25 mouse cellular contexts compared by ENCODE assay signal in genomic region chr16:10947724-10948123, GRCm38 (mm10).
DNase-seq lines count a peak whose midpoint lies in the region; ATAC-seq and TF ChIP-seq lines count a peak whose summit lies in the region.
"Had no signal": no experiment of that assay in that cellular context is flagged by ENCODE, and none has a peak within 500 bp of the region (broad histone marks: within the 10 kb centered on the region; RNA-seq: fewer than 3 reads in every experiment).

No protein-coding gene starts in this region.

- H3K4me3 ChIP-seq in kidney, postnatal 0 days (replicated peaks; ENCODE audit: low read depth, low read length): no peak overlapping the region
- H3K4me3 ChIP-seq in kidney, adult 2 months (ENCODE audit: insufficient read depth, low read depth, low read length): no peak overlapping the region
- H3K4me3 ChIP-seq: hindbrain, embryonic 15.5 days; kidney, embryonic 15.5 days; layer of hippocampus, adult 2 months; liver, embryonic 12.5 days; neural tube, embryonic 12.5 days had no signal

- H3K27ac ChIP-seq in kidney, postnatal 0 days: no peak overlapping the region
- no peak overlapping the region for H3K27ac ChIP-seq in kidney, adult 2 months (ENCODE audit: insufficient read depth, low read depth, low read length)
- H3K27ac ChIP-seq: hindbrain, embryonic 15.5 days; kidney, embryonic 15.5 days; layer of hippocampus, adult 2 months; liver, embryonic 12.5 days; macrophage; neural tube, embryonic 12.5 days had no signal

- DNase-seq in kidney, postnatal 0 days (ENCODE audit: low spot score): no peak
- DNase-seq in kidney, adult 2 months: no peak
- DNase-seq in 416B (ENCODE audit: low read depth): peak; percentile 73
- DNase-seq in ES-CJ7 (ENCODE audit: low read depth, low spot score): peak; percentile 31
- no peak for DNase-seq in lung, postnatal 36 days
- no peak for DNase-seq in cerebellum, adult 11 months
- DNase-seq: adrenal gland, postnatal 25 days; cerebellum, adult 18-20 months; cerebellum, postnatal 10 days; gastrocnemius, postnatal 10 days; heart, postnatal 4 days; kidney, adult 11 months; kidney, postnatal 36 days; liver, postnatal 0 days; thymus, postnatal 14 days had no signal

- TF ChIP-seq CTCF in kidney, postnatal 0 days (IDR thresholded peaks at IDR 0.05; ENCODE audit: low read depth): no peak
- no peak for TF ChIP-seq CTCF in kidney, adult 2 months (conservative IDR thresholded peaks at IDR 0.05; ENCODE audit: insufficient read depth, insufficient read length, low read depth, low read length)

- 0 out of 2 replicates have a peak, but pooled peaks have one; percentile 16 for ATAC-seq in kidney, postnatal 0 days (replicated peaks; ENCODE audit: low FRiP score, low read depth)
- ATAC-seq in megakaryocyte progenitor cell, adult 5-6 weeks (replicated peaks; ENCODE audit: poor library complexity): peak; percentile 28; the same call in 1 of the 2 replicates
- ATAC-seq: forebrain, embryonic 16.5 days; inflammation-experienced regulatory T-cells, adult 6 months; liver, embryonic 12.5 days; liver, postnatal 0 days; midbrain, embryonic 16.5 days had no signal

- H3K4me1 ChIP-seq in kidney, postnatal 0 days (replicated peaks; ENCODE audit: insufficient read depth, low read length): no peaks in the 10 kb centered on the region
- peaks cover 3% of the 10 kb centered on the region; the same call in 1 of the 2 replicates for H3K4me1 ChIP-seq in kidney, adult 2 months (ENCODE audit: control insufficient read depth, insufficient read depth, low read length)
- H3K4me1 ChIP-seq: hindbrain, embryonic 15.5 days; kidney, embryonic 15.5 days; liver, embryonic 12.5 days; neural tube, embryonic 12.5 days had no signal

- no peaks in the 10 kb centered on the region for H3K9me3 ChIP-seq in kidney, postnatal 0 days (replicated peaks; ENCODE audit: low read length)
- H3K9me3 ChIP-seq: hindbrain, embryonic 15.5 days; kidney, embryonic 15.5 days; liver, embryonic 12.5 days; neural tube, embryonic 12.5 days had no signal

- no peak for TF ChIP-seq POLR2A in kidney, adult 2 months (IDR thresholded peaks at IDR 0.05; ENCODE audit: low read depth, low read length)

- 24% methylated on average over 3 of the region's 3 CpGs for WGBS in kidney, postnatal 0 days
- 40% methylated on average over 3 of the region's 3 CpGs for WGBS in kidney, adult 2 months

- H3K36me3 ChIP-seq in kidney, postnatal 0 days (ENCODE audit: insufficient read depth, low read length): no peaks in the 10 kb centered on the region
- H3K36me3 ChIP-seq in kidney, adult 2 months (ENCODE audit: control insufficient read depth, insufficient read depth, low read length): no peaks in the 10 kb centered on the region
- H3K36me3 ChIP-seq: hindbrain, embryonic 15.5 days; kidney, embryonic 15.5 days; liver, embryonic 12.5 days; neural tube, embryonic 12.5 days had no signal

- H3K27me3 ChIP-seq in kidney, postnatal 0 days (ENCODE audit: insufficient read depth, low read length): no peaks in the 10 kb centered on the region
- H3K27me3 ChIP-seq in kidney, adult 2 months (replicated peaks; ENCODE audit: control insufficient read depth, insufficient read depth, low read length): no peaks in the 10 kb centered on the region
- H3K27me3 ChIP-seq: hindbrain, embryonic 15.5 days; kidney, embryonic 15.5 days; liver, embryonic 12.5 days; neural tube, embryonic 12.5 days had no signal

- no peak overlapping the region for H3K4me2 ChIP-seq in kidney, postnatal 0 days (ENCODE audit: low read length)
- H3K4me2 ChIP-seq: hindbrain, embryonic 15.5 days; kidney, embryonic 15.5 days; liver, embryonic 12.5 days; neural tube, embryonic 12.5 days had no signal

- H3K9ac ChIP-seq in kidney, postnatal 0 days (ENCODE audit: low read depth, low read length): no peak overlapping the region
- H3K9ac ChIP-seq: hindbrain, embryonic 15.5 days; kidney, embryonic 15.5 days; liver, embryonic 12.5 days; liver, postnatal 0 days; neural tube, embryonic 12.5 days had no signal

Comparison
In these comparisons a context has a peak if more than half of its experiments do, and no peak if none do; other contexts are left out.
1. DNase-seq: peak in 416B (single experiment) and ES-CJ7 (single experiment); none in kidney, postnatal 0 days (single experiment), kidney, adult 2 months (single experiment), lung, postnatal 36 days (single experiment) and cerebellum, adult 11 months (single experiment).